Mouse (Mus musculus): ENCODE data around the gene Myrip. TPM values are rescaled to one million over a fixed set of nuclear protein-coding genes. Genes with fewer than 3 reads are reported as not detected.

Gene Myrip
- polyA plus RNA-seq, 1 experiment from 2014 or later = 0.30 TPM

DNA sequence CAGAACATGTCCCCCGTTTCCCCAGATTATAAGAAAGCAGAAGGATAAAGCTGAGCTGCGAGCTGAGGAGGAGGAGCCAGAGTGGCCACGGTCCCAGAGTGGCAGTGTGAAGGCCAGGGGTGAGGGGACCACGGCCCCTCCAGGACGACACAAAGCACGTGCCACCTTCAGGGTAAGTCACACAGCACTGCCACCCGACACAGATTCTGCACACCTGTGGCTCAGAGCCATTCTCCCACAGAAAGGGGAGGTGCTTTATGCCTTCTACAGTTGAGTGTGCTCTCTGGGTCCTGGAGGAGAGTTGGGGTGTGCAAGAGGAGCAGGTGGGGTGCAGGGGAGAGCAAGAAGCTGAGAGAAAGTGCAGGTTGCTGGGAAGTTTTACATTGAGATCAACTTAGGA lies 123.3 kb downstream of the Myrip start:
- Histone ChIP-seq H3K9me3 (replicated peaks; ENCODE audit: control insufficient read depth, low read length) (no peaks in the 10 kb centered on the region), H3K4me3 (replicated peaks; ENCODE audit: low read length) (no peak overlapping the region), H3K36me3 (ENCODE audit: control insufficient read depth, insufficient read depth, low read length) (no peaks in the 10 kb centered on the region), H3K4me1 (ENCODE audit: control insufficient read depth, insufficient read depth, low read length) (no peaks in the 10 kb centered on the region), H3K27me3 (ENCODE audit: control insufficient read depth, insufficient read depth, low read length) (no peaks in the 10 kb centered on the region), H3K9ac (ENCODE audit: low read length) (no peak overlapping the region; the same call in 1 of the 2 replicates), H3K27ac (ENCODE audit: low read length) (no peak overlapping the region), H3K4me2 (ENCODE audit: low read depth, low read length) (no peak overlapping the region)
- ATAC-seq (ENCODE audit: insufficient read depth, low FRiP score) = peak; percentile 43; the same call in 1 of the 2 replicates
- 69% methylated on average over 7 of the region's 7 CpGs for WGBS

- Histone ChIP-seq H3K9ac (ENCODE audit: low read length) (no peak overlapping the region), H3K4me2 (ENCODE audit: low read depth, low read length) (no peak overlapping the region), H3K4me3 (replicated peaks; ENCODE audit: low read length) (no peak overlapping the region), H3K27ac (ENCODE audit: low read length) (no peak overlapping the region), H3K27me3 (ENCODE audit: control insufficient read depth, insufficient read depth, low read length) (no peaks in the 10 kb centered on the region), H3K9me3 (replicated peaks; ENCODE audit: control insufficient read depth, low read length) (no peaks in the 10 kb centered on the region), H3K4me1 (ENCODE audit: control insufficient read depth, insufficient read depth, low read length) (no peaks in the 10 kb centered on the region), H3K36me3 (ENCODE audit: control insufficient read depth, insufficient read depth, low read length) (no peaks in the 10 kb centered on the region)
- ATAC-seq (ENCODE audit: insufficient read depth, low FRiP score) = no peak
- 40% methylated on average over 5 of the region's 5 CpGs for WGBS
Measured at GRCm38 (mm10) chr9:120425768-120426167, 124.5 kb downstream of the Myrip start.

GRCm38 (mm10) chr9:120428181-120428580 lies 126.9 kb downstream of the Myrip start:
- WGBS = 52% methylated on average over 6 of the region's 6 CpGs
- no peak overlapping the region for H3K9ac ChIP-seq (ENCODE audit: low read length)
- no peaks in the 10 kb centered on the region for H3K36me3 ChIP-seq (ENCODE audit: control insufficient read depth, insufficient read depth, low read length)
- no peak for ATAC-seq (ENCODE audit: insufficient read depth, low FRiP score)
- no peaks in the 10 kb centered on the region for H3K9me3 ChIP-seq (replicated peaks; ENCODE audit: control insufficient read depth, low read length)
- H3K27me3 ChIP-seq (ENCODE audit: control insufficient read depth, insufficient read depth, low read length) = no peaks in the 10 kb centered on the region
- no peak overlapping the region for H3K4me3 ChIP-seq (replicated peaks; ENCODE audit: low read length)
- H3K27ac ChIP-seq (ENCODE audit: low read length) = no peak overlapping the region
- H3K4me2 ChIP-seq (ENCODE audit: low read depth, low read length) = no peak overlapping the region
- no peaks in the 10 kb centered on the region for H3K4me1 ChIP-seq (ENCODE audit: control insufficient read depth, insufficient read depth, low read length)

DNA sequence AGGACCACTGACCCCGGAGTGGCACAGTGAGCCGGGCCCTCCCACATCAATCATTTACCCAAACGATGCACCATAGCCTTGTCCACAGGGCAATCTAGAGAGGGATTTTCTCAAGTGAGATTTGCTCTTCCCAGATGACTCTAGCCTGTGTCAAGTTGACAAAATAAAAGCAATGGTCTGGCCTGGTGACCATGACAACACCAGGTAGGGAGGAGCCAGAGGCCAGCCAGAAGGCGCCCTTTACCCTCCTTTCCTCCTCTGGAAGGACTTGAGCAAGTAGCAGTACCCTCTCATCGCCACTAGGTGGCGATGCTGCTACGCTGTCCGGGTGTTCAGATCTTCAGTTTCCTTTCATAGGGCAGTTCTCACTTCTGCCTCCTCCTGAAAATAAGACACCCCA lies 132.4 kb downstream of the Myrip start:
- no peaks in the 10 kb centered on the region for H3K27me3 ChIP-seq (ENCODE audit: control insufficient read depth, insufficient read depth, low read length)
- no peak overlapping the region for H3K27ac ChIP-seq (ENCODE audit: low read length)
- ATAC-seq (ENCODE audit: insufficient read depth, low FRiP score) = peak; percentile 49; the same call in 1 of the 2 replicates
- H3K9ac ChIP-seq (ENCODE audit: low read length) = no peak overlapping the region
- WGBS = 18% methylated on average over 8 of the region's 8 CpGs
- H3K4me3 ChIP-seq (replicated peaks; ENCODE audit: low read length) = no peak overlapping the region
- H3K36me3 ChIP-seq (ENCODE audit: control insufficient read depth, insufficient read depth, low read length) = no peaks in the 10 kb centered on the region
- H3K4me1 ChIP-seq (ENCODE audit: control insufficient read depth, insufficient read depth, low read length) = no peaks in the 10 kb centered on the region; the same call in 1 of the 2 replicates
- H3K9me3 ChIP-seq (replicated peaks; ENCODE audit: control insufficient read depth, low read length) = no peaks in the 10 kb centered on the region
- H3K4me2 ChIP-seq (ENCODE audit: low read depth, low read length) = no peak overlapping the region

GRCm38 (mm10) chr9:120435841-120436240 lies 134.5 kb downstream of the Myrip start:
- Histone ChIP-seq H3K4me3 (replicated peaks; ENCODE audit: low read length) (no peak overlapping the region), H3K27ac (ENCODE audit: low read length) (no peak overlapping the region), H3K4me2 (ENCODE audit: low read depth, low read length) (no peak overlapping the region), H3K9me3 (replicated peaks; ENCODE audit: control insufficient read depth, low read length) (no peaks in the 10 kb centered on the region), H3K36me3 (ENCODE audit: control insufficient read depth, insufficient read depth, low read length) (no peaks in the 10 kb centered on the region), H3K9ac (ENCODE audit: low read length) (no peak overlapping the region), H3K4me1 (ENCODE audit: control insufficient read depth, insufficient read depth, low read length) (no peaks in the 10 kb centered on the region; the same call in 1 of the 2 replicates), H3K27me3 (ENCODE audit: control insufficient read depth, insufficient read depth, low read length) (no peaks in the 10 kb centered on the region)
- no peak for ATAC-seq (ENCODE audit: insufficient read depth, low FRiP score)
- WGBS = 64% methylated on average over 8 of the region's 8 CpGs

DNA sequence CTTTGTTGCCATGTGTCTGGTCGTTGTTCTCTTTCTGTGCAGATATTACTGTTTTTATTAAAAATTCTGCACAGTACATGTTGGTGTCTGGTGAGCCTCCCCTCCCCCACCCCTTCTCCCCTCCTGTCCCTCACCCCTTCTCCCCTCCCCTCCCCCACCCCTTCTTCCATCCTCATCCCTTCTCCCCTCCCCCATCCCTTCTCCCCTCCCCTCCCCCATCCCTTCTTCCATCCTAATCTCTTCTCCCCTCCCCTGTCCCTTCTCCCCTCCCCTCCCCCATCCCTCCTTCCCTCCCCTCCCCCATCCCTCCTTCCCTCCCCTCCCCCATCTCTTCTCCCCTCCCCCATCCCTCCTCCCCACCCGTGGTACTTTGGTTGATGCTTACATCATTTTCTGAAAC lies 135.5 kb downstream of the Myrip start:
- Histone ChIP-seq H3K27ac (ENCODE audit: low read length) (no peak overlapping the region), H3K9ac (ENCODE audit: low read length) (no peak overlapping the region), H3K27me3 (ENCODE audit: control insufficient read depth, insufficient read depth, low read length) (no peaks in the 10 kb centered on the region), H3K4me3 (replicated peaks; ENCODE audit: low read length) (no peak overlapping the region), H3K36me3 (ENCODE audit: control insufficient read depth, insufficient read depth, low read length) (no peaks in the 10 kb centered on the region), H3K4me1 (ENCODE audit: control insufficient read depth, insufficient read depth, low read length) (no peaks in the 10 kb centered on the region; the same call in 1 of the 2 replicates), H3K9me3 (replicated peaks; ENCODE audit: control insufficient read depth, low read length) (no peaks in the 10 kb centered on the region), H3K4me2 (ENCODE audit: low read depth, low read length) (no peak overlapping the region)
- 62% methylated on average over 2 of the region's 2 CpGs for WGBS
- no peak for ATAC-seq (ENCODE audit: insufficient read depth, low FRiP score)

DNA sequence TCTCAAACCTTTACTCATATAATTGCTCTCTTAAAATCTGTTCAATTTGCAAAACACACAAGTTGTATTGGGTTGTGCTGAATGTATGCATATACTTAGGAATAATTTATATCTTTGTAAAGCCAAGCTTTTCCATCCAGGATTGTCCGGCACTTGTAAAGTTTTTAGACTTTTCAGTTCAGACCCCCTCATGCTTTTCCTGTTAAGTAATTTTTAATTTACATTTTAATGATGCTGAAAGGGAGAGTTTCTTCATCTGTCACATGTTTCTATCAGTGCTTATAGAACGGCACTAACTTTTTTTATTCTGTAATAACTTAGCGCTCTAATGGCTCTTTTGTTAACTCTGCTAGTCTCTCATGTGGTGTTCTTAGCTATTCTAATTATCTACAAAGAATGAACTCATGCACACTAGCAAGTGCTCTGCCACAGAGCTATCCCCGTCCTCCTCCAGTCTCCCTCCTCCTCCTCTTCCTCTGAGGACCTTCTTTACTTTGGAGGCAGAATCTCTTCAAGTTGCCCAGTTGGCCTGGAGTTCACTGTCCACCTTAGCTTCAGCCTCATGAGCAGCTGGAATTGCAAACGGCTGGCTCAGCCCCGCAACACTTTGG lies 136.1 kb downstream of the Myrip start:
- H3K27me3 ChIP-seq (ENCODE audit: control insufficient read depth, insufficient read depth, low read length) = no peaks in the 10 kb centered on the region
- 78% methylated on average over 6 of the region's 6 CpGs for WGBS
- H3K4me1 ChIP-seq (ENCODE audit: control insufficient read depth, insufficient read depth, low read length) = no peaks in the 10 kb centered on the region; the same call in 1 of the 2 replicates
- H3K4me2 ChIP-seq (ENCODE audit: low read depth, low read length) = no peak overlapping the region
- no peaks in the 10 kb centered on the region for H3K9me3 ChIP-seq (replicated peaks; ENCODE audit: control insufficient read depth, low read length)
- no peak for ATAC-seq (ENCODE audit: insufficient read depth, low FRiP score)
- no peaks in the 10 kb centered on the region for H3K36me3 ChIP-seq (ENCODE audit: control insufficient read depth, insufficient read depth, low read length)
- no peak overlapping the region for H3K4me3 ChIP-seq (replicated peaks; ENCODE audit: low read length)
- H3K9ac ChIP-seq (ENCODE audit: low read length) = no peak overlapping the region
- H3K27ac ChIP-seq (ENCODE audit: low read length) = no peak overlapping the region

GRCm38 (mm10) chr9:120438350-120438749 lies 137.0 kb downstream of the Myrip start:
- Histone ChIP-seq H3K4me3 (replicated peaks; ENCODE audit: low read length) (no peak overlapping the region), H3K27ac (ENCODE audit: low read length) (no peak overlapping the region), H3K9me3 (replicated peaks; ENCODE audit: control insufficient read depth, low read length) (no peaks in the 10 kb centered on the region), H3K36me3 (ENCODE audit: control insufficient read depth, insufficient read depth, low read length) (no peaks in the 10 kb centered on the region), H3K9ac (ENCODE audit: low read length) (no peak overlapping the region), H3K4me1 (ENCODE audit: control insufficient read depth, insufficient read depth, low read length) (no peaks in the 10 kb centered on the region; the same call in 1 of the 2 replicates), H3K4me2 (ENCODE audit: low read depth, low read length) (no peak overlapping the region), H3K27me3 (ENCODE audit: control insufficient read depth, insufficient read depth, low read length) (no peaks in the 10 kb centered on the region)
- WGBS = 91% methylated on average over 1 of the region's 1 CpGs
- ATAC-seq (ENCODE audit: insufficient read depth, low FRiP score) = no peak

DNA sequence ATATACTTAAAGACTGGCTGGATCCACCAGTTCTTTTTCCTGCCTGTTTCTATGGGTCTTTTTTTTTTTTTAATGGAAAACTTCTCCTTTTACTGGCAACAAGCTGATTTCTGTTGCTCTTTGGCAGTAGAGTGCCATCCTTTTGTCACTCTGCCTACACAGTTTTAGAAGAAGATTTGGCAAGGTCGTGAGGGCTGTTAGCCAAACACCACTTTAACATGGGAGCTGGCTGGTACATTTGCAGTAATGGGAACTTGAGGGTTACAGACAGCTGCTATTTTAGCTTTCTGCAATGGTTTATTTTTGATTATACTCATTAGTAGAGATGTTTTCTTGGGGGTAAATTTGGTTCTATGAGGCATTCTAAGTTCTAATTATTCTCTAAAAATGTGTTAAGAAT lies 137.5 kb downstream of the Myrip start:
- Histone ChIP-seq H3K4me2 (ENCODE audit: low read depth, low read length) (no peak overlapping the region), H3K36me3 (ENCODE audit: control insufficient read depth, insufficient read depth, low read length) (no peaks in the 10 kb centered on the region), H3K9me3 (replicated peaks; ENCODE audit: control insufficient read depth, low read length) (no peaks in the 10 kb centered on the region), H3K4me3 (replicated peaks; ENCODE audit: low read length) (no peak overlapping the region), H3K4me1 (ENCODE audit: control insufficient read depth, insufficient read depth, low read length) (no peaks in the 10 kb centered on the region), H3K27me3 (ENCODE audit: control insufficient read depth, insufficient read depth, low read length) (no peaks in the 10 kb centered on the region), H3K27ac (ENCODE audit: low read length) (no peak overlapping the region), H3K9ac (ENCODE audit: low read length) (no peak overlapping the region)
- 79% methylated on average over 1 of the region's 1 CpGs for WGBS
- ATAC-seq (ENCODE audit: insufficient read depth, low FRiP score) = no peak

Data from stomach, embryonic 16.5 days (tissue).